Mouse (Mus musculus): ENCODE measurements around the gene Pcdh9. TPM values are rescaled to one million over a fixed set of nuclear protein-coding genes. Genes with fewer than 3 reads are reported as not detected.

Gene Pcdh9
- polyA plus RNA-seq (2014; fragmentation: Illumina TruSeq; extraction: RNeasy Lipid Tissue Mini Kit (QIAGEN cat#74804); ENCODE audit: low read depth, low replicate concordance), result 0.13 TPM

GRCm38 (mm10) chr14:93890519-93891370, at the start of gene Pcdh9:
Gene Pcdh9, minus strand, starts transcription at chr14:93890679.

